Mouse (Mus musculus) adrenal gland, adult 8-10 months (tissue): ENCODE data around the gene Dlgap3. TPM values are rescaled to one million over a fixed set of nuclear protein-coding genes. Genes with fewer than 3 reads are reported as not detected.

ENCODE experiments used
- DNase-seq: peaks from one replicate; pipeline ENCODE4 v3.0.0; 2022
- total RNA-seq, 4 experiments: library from RNA; stranded (reverse); gene quantifications; 2 replicates each; pipeline ENCODE4 v1.2.4; 2022

The Dlgap3 gene
- 1 to 10 TPM; 3.3 to 7.0 (median 5.8) TPM for total RNA-seq

GRCm38 (mm10) chr4:127168914-127169345 lies at the start of gene Dlgap3:
TSS of gene Dlgap3 (plus strand) at chr4:127169204.
- DNase-seq: no peak

- no peak for DNase-seq
These were observed 45.6 kb upstream of the Dlgap3 start, which contains the start of gene Tmem35b for GRCm38 (mm10) chr4:127123391-127123790. TSS of gene Tmem35b (plus strand) at chr4:127123691.

GRCm38 (mm10) chr4:127124331-127124730 lies 44.7 kb upstream of the Dlgap3 start:
- no peak for DNase-seq

GRCm38 (mm10) chr4:127125834-127126463 lies 43.1 kb upstream of the Dlgap3 start:
- peak; percentile 84 for DNase-seq

GRCm38 (mm10) chr4:127134687-127135086 lies 34.3 kb upstream of the Dlgap3 start:
- no peak for DNase-seq

GRCm38 (mm10) chr4:127137591-127137990 lies 31.4 kb upstream of the Dlgap3 start:
- no peak for DNase-seq

- no peak for DNase-seq
These were observed 30.5 kb upstream of the Dlgap3 start for GRCm38 (mm10) chr4:127138486-127138885.

- DNase-seq: no peak
These were observed 19.0 kb upstream of the Dlgap3 start for GRCm38 (mm10) chr4:127150031-127150430.

GRCm38 (mm10) chr4:127153345-127153744 lies 15.7 kb upstream of the Dlgap3 start:
- DNase-seq: no peak

GRCm38 (mm10) chr4:127155757-127156156 lies 13.2 kb upstream of the Dlgap3 start:
- no peak for DNase-seq

GRCm38 (mm10) chr4:127157746-127158145 lies 11.3 kb upstream of the Dlgap3 start:
- DNase-seq: no peak

- DNase-seq: no peak
These were observed 5.1 kb upstream of the Dlgap3 start for GRCm38 (mm10) chr4:127163926-127164325.

- no peak for DNase-seq
These were observed 1.9 kb upstream of the Dlgap3 start for GRCm38 (mm10) chr4:127167096-127167495.

- DNase-seq: no peak
These were observed 1.3 kb upstream of the Dlgap3 start for GRCm38 (mm10) chr4:127167731-127168130.

GRCm38 (mm10) chr4:127168211-127168913 lies 642 bp upstream of the Dlgap3 start:
- DNase-seq: peak; percentile 12

- DNase-seq: no peak
These were observed 580 bp downstream of the Dlgap3 start for GRCm38 (mm10) chr4:127169346-127170221.

- no peak for DNase-seq
These were observed 1.9 kb downstream of the Dlgap3 start for GRCm38 (mm10) chr4:127170866-127171265.

GRCm38 (mm10) chr4:127171341-127171905 lies 2.4 kb downstream of the Dlgap3 start:
- DNase-seq: no peak

- DNase-seq: no peak
These were observed 3.1 kb downstream of the Dlgap3 start for GRCm38 (mm10) chr4:127172119-127172518.

GRCm38 (mm10) chr4:127172614-127173013 lies 3.6 kb downstream of the Dlgap3 start:
- no peak for DNase-seq

- DNase-seq: peak; percentile 26
These were observed 4.5 kb downstream of the Dlgap3 start for GRCm38 (mm10) chr4:127173461-127173860.

GRCm38 (mm10) chr4:127174075-127174899 lies 5.3 kb downstream of the Dlgap3 start:
- no peak for DNase-seq
